Mouse (Mus musculus) CD4-positive naive resting alpha-beta T cell, adult 57 days (primary cell): Measurements from ENCODE around the gene Akap8. TPM values are rescaled to one million over a fixed set of nuclear protein-coding genes. Genes with fewer than 3 reads are reported as not detected.

Source experiments
- total RNA-seq: library from RNA; stranded (reverse); gene quantifications from one replicate; pipeline ENCODE4 v1.2.4, GENCODE M21; 2023

Gene Akap8
- total RNA-seq = 356 TPM

GRCm38 (mm10) chr17:32320597-32321389 is at the start of gene Akap8:
TSS of gene Akap8 (minus strand) at chr17:32321238.

GRCm38 (mm10) chr17:32350382-32350983 is 29.4 kb upstream of the Akap8 start, which contains the start of gene Akap8l:
TSS of gene Akap8l (minus strand) at chr17:32350607.

GRCm38 (mm10) chr17:32284262-32285137 is 36.5 kb downstream of the Akap8 start, which contains the start of gene Brd4:
TSS of gene Brd4 (minus strand) at chr17:32284722.

Other genes with a start within 250 kb of the Akap8 start
- gene Notch3, start 154.4 kb downstream of the Akap8 start, total RNA-seq = 0.12 TPM
- 2.6 TPM for gene Ephx3, start 131.7 kb downstream of the Akap8 start, total RNA-seq
- gene Brd4, start 36.5 kb downstream of the Akap8 start, total RNA-seq = 314 TPM
- 193 TPM for gene Akap8l, start 29.4 kb upstream of the Akap8 start, total RNA-seq
- gene Wiz, start 68.2 kb upstream of the Akap8 start, total RNA-seq = 35.1 TPM
- 585 TPM for gene Rasal3, start 82.3 kb upstream of the Akap8 start, total RNA-seq
- gene Pglyrp2, start 102.9 kb upstream of the Akap8 start, total RNA-seq = 84.0 TPM
- gene Cyp4f39, start 131.5 kb upstream of the Akap8 start, total RNA-seq = not detected
- gene Cyp4f17, start 184.8 kb upstream of the Akap8 start, total RNA-seq = 1.4 TPM
- 6.7 TPM for gene Cyp4f16, start 215.3 kb upstream of the Akap8 start, total RNA-seq